Mouse (Mus musculus): ENCODE results near the gene Rpl11. TPM values are rescaled to one million over a fixed set of nuclear protein-coding genes. Genes with fewer than 3 reads are reported as not detected.

Gene Rpl11
- polyA plus RNA-seq, 1 experiment from 2014 or later, result 535 TPM

GRCm38 (mm10) chr4:136048291-136049032 is 4.8 kb downstream of the Rpl11 start:
- no peak overlapping the region for H3K9ac ChIP-seq (ENCODE audit: low read depth, low read length)
- no peak for TF ChIP-seq CTCF (IDR thresholded peaks at IDR 0.05; ENCODE audit: low read depth)
- H3K4me1 ChIP-seq (replicated peaks; ENCODE audit: insufficient read depth, low read length), result peaks cover 9% of the 10 kb centered on the region
- H3K36me3 ChIP-seq (ENCODE audit: insufficient read depth, low read length), result peaks cover 37% of the 10 kb centered on the region
- no peak overlapping the region for H3K4me3 ChIP-seq (replicated peaks; ENCODE audit: low read depth, low read length)
- WGBS, result 69% methylated on average over 4 of the region's 4 CpGs
- H3K4me2 ChIP-seq (ENCODE audit: low read length), result no peak overlapping the region
- ATAC-seq (replicated peaks; ENCODE audit: low FRiP score, low read depth) (0 out of 2 replicates have a peak, but pooled peaks have one; percentile 14), DNase-seq (ENCODE audit: low spot score) (no peak)
- peak overlapping the region; percentile 33; the same call in 1 of the 2 replicates for H3K27ac ChIP-seq
- no peaks in the 10 kb centered on the region for H3K27me3 ChIP-seq (ENCODE audit: insufficient read depth, low read length)
- no peaks in the 10 kb centered on the region for H3K9me3 ChIP-seq (replicated peaks; ENCODE audit: low read length)

DNA sequence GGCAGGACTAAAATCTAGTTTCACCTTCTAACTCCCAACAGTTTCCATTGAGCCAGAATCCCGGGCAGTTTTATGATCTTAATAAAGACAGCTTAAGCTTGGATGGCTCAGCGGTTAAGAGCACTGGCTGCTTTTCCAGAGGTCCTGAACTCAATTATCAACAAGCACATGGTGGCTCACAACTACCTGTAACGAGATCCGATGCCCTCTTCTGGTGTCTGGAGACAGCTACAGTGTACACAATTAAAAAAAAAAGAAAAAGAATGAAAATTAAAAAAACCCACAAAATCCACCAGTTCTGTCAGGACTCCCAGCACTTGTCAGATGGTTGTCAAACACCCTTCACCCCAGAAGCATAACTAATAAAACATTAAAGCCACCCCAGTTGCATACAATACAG is 5.6 kb downstream of the Rpl11 start:
- no peaks in the 10 kb centered on the region for H3K27me3 ChIP-seq (ENCODE audit: insufficient read depth, low read length)
- ATAC-seq (replicated peaks; ENCODE audit: low FRiP score, low read depth) (no peak), DNase-seq (ENCODE audit: low spot score) (peak; percentile 49)
- peaks cover 37% of the 10 kb centered on the region for H3K36me3 ChIP-seq (ENCODE audit: insufficient read depth, low read length)
- H3K4me3 ChIP-seq (replicated peaks; ENCODE audit: low read depth, low read length), result no peak overlapping the region
- H3K27ac ChIP-seq, result no peak overlapping the region
- 35% methylated on average over 4 of the region's 4 CpGs for WGBS
- H3K4me1 ChIP-seq (replicated peaks; ENCODE audit: insufficient read depth, low read length), result peaks cover 9% of the 10 kb centered on the region
- no peak overlapping the region for H3K9ac ChIP-seq (ENCODE audit: low read depth, low read length)
- no peak overlapping the region for H3K4me2 ChIP-seq (ENCODE audit: low read length)
- TF ChIP-seq CTCF (IDR thresholded peaks at IDR 0.05; ENCODE audit: low read depth), result peak; percentile 36
- no peaks in the 10 kb centered on the region for H3K9me3 ChIP-seq (replicated peaks; ENCODE audit: low read length)

- Histone ChIP-seq H3K4me2 (ENCODE audit: low read length) (no peak overlapping the region), H3K36me3 (ENCODE audit: insufficient read depth, low read length) (peaks cover 37% of the 10 kb centered on the region), H3K4me3 (replicated peaks; ENCODE audit: low read depth, low read length) (no peak overlapping the region), H3K27me3 (ENCODE audit: insufficient read depth, low read length) (no peaks in the 10 kb centered on the region), H3K4me1 (replicated peaks; ENCODE audit: insufficient read depth, low read length) (peaks cover 7% of the 10 kb centered on the region), H3K9ac (ENCODE audit: low read depth, low read length) (0 out of 2 replicates have a peak overlapping the region, but pooled peaks have one; percentile 13), H3K9me3 (replicated peaks; ENCODE audit: low read length) (no peaks in the 10 kb centered on the region), H3K27ac (no peak overlapping the region)
- no peak for DNase-seq (ENCODE audit: low spot score)
- WGBS, result 60% methylated on average over 6 of the region's 6 CpGs
- no peak for TF ChIP-seq CTCF (IDR thresholded peaks at IDR 0.05; ENCODE audit: low read depth)
- no peak for ATAC-seq (replicated peaks; ENCODE audit: low FRiP score, low read depth)
These were observed 6.3 kb downstream of the Rpl11 start for GRCm38 (mm10) chr4:136046888-136047287.

- DNase-seq (ENCODE audit: low spot score), result no peak
- H3K36me3 ChIP-seq (ENCODE audit: insufficient read depth, low read length), result peaks cover 22% of the 10 kb centered on the region
- no peaks in the 10 kb centered on the region for H3K27me3 ChIP-seq (ENCODE audit: insufficient read depth, low read length)
- no peak for ATAC-seq (replicated peaks; ENCODE audit: low FRiP score, low read depth)
- no peak overlapping the region for H3K4me2 ChIP-seq (ENCODE audit: low read length)
- no peak for TF ChIP-seq CTCF (IDR thresholded peaks at IDR 0.05; ENCODE audit: low read depth)
- no peak overlapping the region for H3K27ac ChIP-seq
- 82% methylated on average over 5 of the region's 5 CpGs for WGBS
- H3K9me3 ChIP-seq (replicated peaks; ENCODE audit: low read length), result no peaks in the 10 kb centered on the region
- no peaks in the 10 kb centered on the region for H3K4me1 ChIP-seq (replicated peaks; ENCODE audit: insufficient read depth, low read length)
- H3K4me3 ChIP-seq (replicated peaks; ENCODE audit: low read depth, low read length), result no peak overlapping the region
- no peak overlapping the region for H3K9ac ChIP-seq (ENCODE audit: low read depth, low read length)
These were observed 8.1 kb downstream of the Rpl11 start for GRCm38 (mm10) chr4:136045091-136045490.

GRCm38 (mm10) chr4:136043784-136044400 is 9.3 kb downstream of the Rpl11 start:
- Histone ChIP-seq H3K9ac (ENCODE audit: low read depth, low read length) (no peak overlapping the region), H3K27ac (no peak overlapping the region), H3K9me3 (replicated peaks; ENCODE audit: low read length) (no peaks in the 10 kb centered on the region), H3K4me3 (replicated peaks; ENCODE audit: low read depth, low read length) (no peak overlapping the region), H3K36me3 (ENCODE audit: insufficient read depth, low read length) (peaks cover 11% of the 10 kb centered on the region), H3K4me1 (replicated peaks; ENCODE audit: insufficient read depth, low read length) (no peaks in the 10 kb centered on the region), H3K4me2 (ENCODE audit: low read length) (no peak overlapping the region), H3K27me3 (ENCODE audit: insufficient read depth, low read length) (no peaks in the 10 kb centered on the region)
- ATAC-seq (replicated peaks; ENCODE audit: low FRiP score, low read depth) (no peak), DNase-seq (ENCODE audit: low spot score) (no peak)
- TF ChIP-seq CTCF (IDR thresholded peaks at IDR 0.05; ENCODE audit: low read depth), result no peak
- WGBS, result 84% methylated on average over 6 of the region's 6 CpGs

DNA sequence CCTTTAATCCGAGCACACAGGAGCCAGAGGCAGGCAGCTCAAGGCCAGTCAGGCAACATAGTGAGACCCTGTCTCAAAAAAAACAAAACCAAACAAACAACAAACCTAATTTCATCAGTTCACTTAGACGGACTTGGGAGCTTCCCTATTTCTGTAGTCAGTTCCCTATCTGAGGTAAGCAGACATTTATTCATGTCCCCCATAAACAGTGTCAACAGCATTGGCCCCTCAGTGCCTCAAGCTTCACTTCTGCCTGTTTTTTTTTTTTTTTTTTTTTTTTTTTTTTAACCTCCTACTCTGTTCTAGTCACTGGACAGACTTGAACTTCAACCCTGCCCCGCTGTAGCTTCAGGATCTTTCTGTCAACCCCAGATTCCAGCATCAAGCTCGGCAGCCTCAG is 18.1 kb downstream of the Rpl11 start:
- H3K9ac ChIP-seq (ENCODE audit: low read depth, low read length), result no peak overlapping the region
- no peak overlapping the region for H3K27ac ChIP-seq
- no peak overlapping the region for H3K4me3 ChIP-seq (replicated peaks; ENCODE audit: low read depth, low read length)
- WGBS, result 65% methylated on average over 4 of the region's 4 CpGs
- DNase-seq (ENCODE audit: low spot score) (no peak), ATAC-seq (replicated peaks; ENCODE audit: low FRiP score, low read depth) (no peak)
- no peaks in the 10 kb centered on the region for H3K4me1 ChIP-seq (replicated peaks; ENCODE audit: insufficient read depth, low read length)
- H3K4me2 ChIP-seq (ENCODE audit: low read length), result no peak overlapping the region
- no peaks in the 10 kb centered on the region for H3K27me3 ChIP-seq (ENCODE audit: insufficient read depth, low read length)
- no peak for TF ChIP-seq CTCF (IDR thresholded peaks at IDR 0.05; ENCODE audit: low read depth)
- H3K36me3 ChIP-seq (ENCODE audit: insufficient read depth, low read length), result no peaks in the 10 kb centered on the region
- no peaks in the 10 kb centered on the region for H3K9me3 ChIP-seq (replicated peaks; ENCODE audit: low read length)

All from kidney, postnatal 0 days (tissue).